Comparison of ENCODE assay signal across 28 mouse cellular contexts in genomic region chr13:43104496-43104895, GRCm38 (mm10).
DNase-seq lines count a peak whose midpoint lies in the region; ATAC-seq and TF ChIP-seq lines count a peak whose summit lies in the region.
"Had no signal": no experiment of that assay in that cellular context is flagged by ENCODE, and none has a peak within 500 bp of the region (broad histone marks: within the 10 kb centered on the region; RNA-seq: fewer than 3 reads in every experiment).

No protein-coding gene starts in this region.

- no peak overlapping the region for H3K9ac ChIP-seq in forebrain, postnatal 0 days
- H3K9ac ChIP-seq in forebrain, embryonic 12.5 days = no peak overlapping the region
- no peak overlapping the region for H3K9ac ChIP-seq in liver, embryonic 12.5 days
- H3K9ac ChIP-seq: embryonic facial prominence, embryonic 12.5 days; heart, embryonic 12.5 days; limb, embryonic 15.5 days; neural tube, embryonic 13.5 days had no signal

- H3K36me3 ChIP-seq in forebrain, postnatal 0 days (ENCODE audit: insufficient read depth) = no peaks in the 10 kb centered on the region
- no peaks in the 10 kb centered on the region for H3K36me3 ChIP-seq in forebrain, embryonic 12.5 days (replicated peaks)
- no peaks in the 10 kb centered on the region for H3K36me3 ChIP-seq in testis, adult 2 months (ENCODE audit: control insufficient read depth, insufficient read depth, low read length)
- no peaks in the 10 kb centered on the region for H3K36me3 ChIP-seq in liver, embryonic 12.5 days
- H3K36me3 ChIP-seq: embryonic facial prominence, embryonic 12.5 days; heart, embryonic 12.5 days; limb, embryonic 15.5 days had no signal

- no peak for ATAC-seq in forebrain, postnatal 0 days
- ATAC-seq in forebrain, embryonic 12.5 days (ENCODE audit: low FRiP score) = no peak
- ATAC-seq in liver, embryonic 12.5 days = no peak
- ATAC-seq in activated CD4-positive, CD25-positive, alpha-beta regulatory T cell, adult 4 months = no peak
- ATAC-seq: inflammation-experienced regulatory T-cells, adult 6 months had no signal

- no peak for TF ChIP-seq POLR2A in testis, adult 2 months (IDR thresholded peaks at IDR 0.05; ENCODE audit: control insufficient read depth, low read depth, low read length)

- 0 out of 2 replicates have a peak, but pooled peaks cover 6% of the 10 kb centered on the region for H3K9me3 ChIP-seq in forebrain, postnatal 0 days (ENCODE audit: low read length)
- H3K9me3 ChIP-seq in forebrain, embryonic 12.5 days = peaks cover 5% of the 10 kb centered on the region
- H3K9me3 ChIP-seq in liver, embryonic 12.5 days (replicated peaks) = no peaks in the 10 kb centered on the region; the same call in 1 of the 2 replicates
- H3K9me3 ChIP-seq: embryonic facial prominence, embryonic 12.5 days; limb, embryonic 15.5 days had no signal

- no peak overlapping the region for H3K27ac ChIP-seq in forebrain, postnatal 0 days (ENCODE audit: low read depth, low read length)
- H3K27ac ChIP-seq in forebrain, embryonic 12.5 days = no peak overlapping the region
- H3K27ac ChIP-seq in layer of hippocampus, adult 2 months = no peak overlapping the region
- H3K27ac ChIP-seq in testis, adult 2 months (ENCODE audit: control insufficient read depth, insufficient read depth, low read depth, low read length) = no peak overlapping the region
- no peak overlapping the region for H3K27ac ChIP-seq in liver, embryonic 12.5 days
- H3K27ac ChIP-seq: embryonic facial prominence, embryonic 12.5 days; limb, embryonic 15.5 days; neural tube, embryonic 13.5 days had no signal

- H3K27me3 ChIP-seq in forebrain, postnatal 0 days (ENCODE audit: insufficient read depth, low read length) = no peaks in the 10 kb centered on the region
- H3K27me3 ChIP-seq in forebrain, embryonic 12.5 days = no peaks in the 10 kb centered on the region
- no peaks in the 10 kb centered on the region for H3K27me3 ChIP-seq in testis, adult 2 months (ENCODE audit: control insufficient read depth, insufficient read depth, low read length)
- no peaks in the 10 kb centered on the region for H3K27me3 ChIP-seq in liver, embryonic 12.5 days (replicated peaks)
- H3K27me3 ChIP-seq: embryonic facial prominence, embryonic 12.5 days; heart, embryonic 12.5 days; limb, embryonic 15.5 days; neural tube, embryonic 13.5 days had no signal

- no peak for DNase-seq in forebrain, postnatal 0 days
- no peak for DNase-seq in layer of hippocampus, adult 2 months (ENCODE audit: low spot score in 2 of 2)
- DNase-seq in layer of hippocampus, adult 18-20 months (ENCODE audit: low spot score in 2 of 2) = no peak
- DNase-seq in testis, postnatal 10 days (ENCODE audit: low spot score) = no peak
- DNase-seq: adrenal gland, postnatal 25 days; cerebellum, adult 9-11 months; gastrocnemius, postnatal 14 days; heart, adult 11 months; heart, postnatal 14 days; kidney, adult 8-10 months; kidney, postnatal 25 days; layer of hippocampus, adult 9-11 months; left cerebral cortex, postnatal 4 days; midbrain, embryonic 14.5 days; retina, postnatal 1 day; right cerebral cortex, postnatal 25 days; spleen, adult 18-20 months; thymus, postnatal 25 days had no signal

- peaks cover 6% of the 10 kb centered on the region; the same call in 1 of the 2 replicates for H3K4me1 ChIP-seq in forebrain, postnatal 0 days (ENCODE audit: insufficient read depth)
- H3K4me1 ChIP-seq in forebrain, embryonic 12.5 days = no peaks in the 10 kb centered on the region
- no peaks in the 10 kb centered on the region for H3K4me1 ChIP-seq in testis, adult 2 months (ENCODE audit: control insufficient read depth, insufficient read depth, low read length)
- no peaks in the 10 kb centered on the region for H3K4me1 ChIP-seq in liver, embryonic 12.5 days
- H3K4me1 ChIP-seq: embryonic facial prominence, embryonic 12.5 days; limb, embryonic 15.5 days; megakaryocyte, embryonic 14.5 days had no signal

- 95% methylated on average over 9 of the region's 9 CpGs for WGBS in forebrain, postnatal 0 days
- 93% methylated on average over 9 of the region's 9 CpGs for WGBS in forebrain, embryonic 12.5 days
- 85% methylated on average over 9 of the region's 9 CpGs for WGBS in liver, embryonic 12.5 days (ENCODE audit: insufficient replicate concordance)

- TF ChIP-seq CTCF in forebrain, postnatal 0 days (IDR thresholded peaks at IDR 0.05; ENCODE audit: low read depth) = peak; percentile 22; the same call in 1 of the 2 replicates
- TF ChIP-seq CTCF in layer of hippocampus, adult 2 months (conservative IDR thresholded peaks at IDR 0.05) = peak; percentile 59
- TF ChIP-seq CTCF in testis, adult 2 months (IDR thresholded peaks at IDR 0.05; ENCODE audit: control insufficient read depth, insufficient read depth, insufficient replicate concordance, low read depth, low read length) = peak; percentile 55; the same call in 1 of the 2 replicates

- H3K4me3 ChIP-seq in forebrain, postnatal 0 days (ENCODE audit: low read depth, low read length) = no peak overlapping the region
- H3K4me3 ChIP-seq in forebrain, embryonic 12.5 days (replicated peaks) = no peak overlapping the region
- no peak overlapping the region for H3K4me3 ChIP-seq in layer of hippocampus, adult 2 months
- no peak overlapping the region for H3K4me3 ChIP-seq in testis, adult 2 months (ENCODE audit: control insufficient read depth, low read depth, low read length)
- H3K4me3 ChIP-seq in liver, embryonic 12.5 days = no peak overlapping the region
- H3K4me3 ChIP-seq: embryonic facial prominence, embryonic 12.5 days; heart, embryonic 12.5 days; limb, embryonic 15.5 days; megakaryocyte, embryonic 14.5 days; neural tube, embryonic 13.5 days had no signal

- no peak overlapping the region for H3K4me2 ChIP-seq in forebrain, postnatal 0 days (ENCODE audit: low read depth)
- no peak overlapping the region for H3K4me2 ChIP-seq in forebrain, embryonic 12.5 days
- no peak overlapping the region for H3K4me2 ChIP-seq in liver, embryonic 12.5 days
- H3K4me2 ChIP-seq: embryonic facial prominence, embryonic 12.5 days; heart, embryonic 12.5 days; limb, embryonic 15.5 days; neural tube, embryonic 13.5 days had no signal
